In genomic region chr12:98591016-98591415, GRCm38 (mm10) we compare ENCODE assay signal across 26 mouse cellular contexts. TPM values are rescaled to one million over a fixed set of nuclear protein-coding genes. Genes with fewer than 3 reads are reported as not detected.
DNase-seq lines count a peak whose midpoint lies in the region; ATAC-seq and TF ChIP-seq lines count a peak whose summit lies in the region.
"Had no signal": no experiment of that assay in that cellular context is flagged by ENCODE, and none has a peak within 500 bp of the region (broad histone marks: within the 10 kb centered on the region; RNA-seq: fewer than 3 reads in every experiment).

No protein-coding gene starts in this region.

- TF ChIP-seq CTCF in intestine, postnatal 0 days (IDR thresholded peaks at IDR 0.05; ENCODE audit: low read depth), result no peak

- no peaks in the 10 kb centered on the region for H3K36me3 ChIP-seq in ES-E14 (ENCODE audit: control insufficient read depth, insufficient read depth, low read length, poor library complexity, severe bottlenecking)
- H3K36me3 ChIP-seq in intestine, postnatal 0 days (ENCODE audit: control insufficient read depth, insufficient read depth), result no peaks in the 10 kb centered on the region
- H3K36me3 ChIP-seq: embryonic facial prominence, embryonic 13.5 days; embryonic facial prominence, embryonic 15.5 days; forebrain, embryonic 10.5 days; forebrain, embryonic 12.5 days had no signal

- intact Hi-C loops in left cerebral cortex, postnatal 14 days (cut with DNase I), result no loop called here
- intact Hi-C loops in left cerebral cortex, postnatal 4 days (cut with DNase I), result no loop called here

- ATAC-seq in intestine, postnatal 0 days, result no peak
- ATAC-seq: activated CD4-positive, CD25-positive, alpha-beta regulatory T cell, adult 4 months; forebrain, embryonic 14.5 days; forebrain, embryonic 16.5 days; Patski had no signal

- DNase-seq in ES-E14 (ENCODE audit: low read depth, low spot score) (no peak), R1 (ENCODE audit: low read depth, low spot score) (peak; percentile 78)
- no peak for DNase-seq in left cerebral cortex, postnatal 14 days (ENCODE audit: low spot score in 2 of 2)
- DNase-seq in left cerebral cortex, postnatal 4 days, result no peak
- DNase-seq: adrenal gland, postnatal 10 days; adrenal gland, postnatal 25 days; cerebellum, adult 11 months; cerebellum, adult 18-20 months; cerebellum, adult 8-10 months; cerebellum, adult 9-11 months; cerebellum, postnatal 14 days; cerebellum, postnatal 36 days; embryo, embryonic 11 days had no signal

- no peak overlapping the region for H3K4me2 ChIP-seq in intestine, postnatal 0 days (replicated peaks; ENCODE audit: low read depth)
- H3K4me2 ChIP-seq: embryonic facial prominence, embryonic 13.5 days; embryonic facial prominence, embryonic 15.5 days; forebrain, embryonic 12.5 days had no signal

- H3K9me3 ChIP-seq in ES-E14 (ENCODE audit: control insufficient read depth, insufficient read depth, low read depth, low read length), result peaks cover 2% of the 10 kb centered on the region; the same call in 1 of the 2 replicates
- H3K9me3 ChIP-seq in intestine, postnatal 0 days (ENCODE audit: control insufficient read depth), result no peaks in the 10 kb centered on the region; the same call in 1 of the 2 replicates
- H3K9me3 ChIP-seq: embryonic facial prominence, embryonic 13.5 days; embryonic facial prominence, embryonic 15.5 days had no signal

- H3K4me1 ChIP-seq in ES-E14 (ENCODE audit: control insufficient read depth in 2 of 2, insufficient read depth in 2 of 2, low read length in 2 of 2, poor library complexity in 1 of 2), result no peaks in the 10 kb centered on the region
- H3K4me1 ChIP-seq in intestine, postnatal 0 days (replicated peaks; ENCODE audit: control insufficient read depth, insufficient read depth, low read length), result no peaks in the 10 kb centered on the region
- H3K4me1 ChIP-seq: embryonic facial prominence, embryonic 13.5 days; embryonic facial prominence, embryonic 15.5 days; forebrain, embryonic 10.5 days; forebrain, embryonic 12.5 days had no signal

- in situ Hi-C loops in ES-E14 (cut with MboI; ENCODE audit: low sequenced_read_pairs in 2 of 2, unreplicated experiment in 2 of 2), result no loop called here

- 88% methylated on average over 2 of the region's 2 CpGs for WGBS in intestine, postnatal 0 days

- no peak overlapping the region for H3K9ac ChIP-seq in ES-E14 (ENCODE audit: insufficient read depth, low read depth, low read length, poor library complexity, severe bottlenecking)
- H3K9ac ChIP-seq in intestine, postnatal 0 days (ENCODE audit: low read depth, low read length), result no peak overlapping the region
- H3K9ac ChIP-seq: embryonic facial prominence, embryonic 13.5 days; embryonic facial prominence, embryonic 15.5 days; forebrain, embryonic 12.5 days had no signal

- no peak overlapping the region for H3K4me3 ChIP-seq in ES-E14 (ENCODE audit: insufficient read depth in 1 of 2, low read depth in 1 of 2, low read length in 2 of 2, poor library complexity in 1 of 2, severe bottlenecking in 1 of 2)
- no peak overlapping the region for H3K4me3 ChIP-seq in intestine, postnatal 0 days (ENCODE audit: low read depth, low read length)
- H3K4me3 ChIP-seq: embryonic facial prominence, embryonic 13.5 days; embryonic facial prominence, embryonic 15.5 days; erythroblast, embryonic 14.5 days; forebrain, embryonic 10.5 days; forebrain, embryonic 12.5 days had no signal

- H3K27me3 ChIP-seq in intestine, postnatal 0 days (replicated peaks; ENCODE audit: control insufficient read depth, insufficient read depth, low read length), result no peaks in the 10 kb centered on the region
- H3K27me3 ChIP-seq: embryonic facial prominence, embryonic 13.5 days; embryonic facial prominence, embryonic 15.5 days; forebrain, embryonic 12.5 days; Patski had no signal

- no peak overlapping the region for H3K27ac ChIP-seq in ES-E14 (ENCODE audit: insufficient read depth, low read depth, low read length, poor library complexity, severe bottlenecking)
- no peak overlapping the region for H3K27ac ChIP-seq in intestine, postnatal 0 days (ENCODE audit: low read depth, low read length)
- H3K27ac ChIP-seq: embryonic facial prominence, embryonic 13.5 days; embryonic facial prominence, embryonic 15.5 days; forebrain, embryonic 10.5 days; forebrain, embryonic 12.5 days had no signal

TF ChIP-seq in ES-E14, 5 proteins besides CTCF, POLR2A, EP300 and RAD21:
- TF ChIP-seq MAFK (IDR thresholded peaks at IDR 0.05; ENCODE audit: insufficient read depth, low read depth, low read length), result 0 out of 2 replicates have a peak, but pooled peaks have one; percentile 23
- TF ChIP-seq HCFC1 (IDR thresholded peaks at IDR 0.05; ENCODE audit: borderline replicate concordance, insufficient read depth, low read length), result no peak

RNA-seq across cellular contexts. Expression of gene Kcnk10, which starts 12.9 kb away (rescaled TPM):
- 0.09 TPM in 1 of 2 replicates, not detected in the other for total RNA-seq in ES-E14 (2012; rRNA removed)
- 10 to 100 TPM; 22.8 to 26.2 TPM for total RNA-seq in left cerebral cortex, postnatal 14 days (2021)
- polyA plus RNA-seq in intestine, postnatal 0 days (2015; fragmentation: Nextera tagmentation; extraction: Ambion mirVana), result 0.74 and 1.3 TPM in 2 replicates
- 10 to 100 TPM; 78.7 to 81.0 TPM for total RNA-seq in left cerebral cortex, postnatal 4 days (2021)
- total RNA-seq: adrenal gland, postnatal 25 days; common myeloid progenitor, adult 5-6 weeks; MEL had no signal
- polyA plus RNA-seq: C2C12; erythroblast, embryonic 14.5 days had no signal

RNA-seq across cellular contexts. Expression of gene Spata7, which starts 36.9 kb away (rescaled TPM):
- total RNA-seq in ES-E14 (2012; rRNA removed), result 11.2 and 12.9 TPM in 2 replicates
- 10 to 100 TPM; 32.6 to 32.8 TPM for total RNA-seq in left cerebral cortex, postnatal 14 days (2021)
- 2.7 and 3.3 TPM in 2 replicates for polyA plus RNA-seq in intestine, postnatal 0 days (2015; fragmentation: Nextera tagmentation; extraction: Ambion mirVana)
- 10 to 100 TPM; 33.6 to 36.7 TPM for total RNA-seq in left cerebral cortex, postnatal 4 days (2021)

Comparison
In these comparisons a context has a peak if more than half of its experiments do, and no peak if none do; other contexts are left out.
1. RNA of gene Kcnk10, which starts 12.9 kb away (total RNA-seq): 78.7 to 81.0 TPM in left cerebral cortex, postnatal 4 days and 22.8 to 26.2 TPM in left cerebral cortex, postnatal 14 days; 0.09 TPM in ES-E14; every median in the first group is over 10 times any median in the second.